Mouse (Mus musculus) adrenal gland, postnatal 10 days (tissue): ENCODE results near the gene Ccar1. TPM values are rescaled to one million over a fixed set of nuclear protein-coding genes. Genes with fewer than 3 reads are reported as not detected.
"Not testable (repeated sequence)": the region's sequence is repeated elsewhere in the genome, so short reads cannot be mapped to it uniquely, and the experiment has no call there.

Experiments
- DNase-seq: peaks from one replicate; pipeline ENCODE4 v3.0.0; 2021; ENCODE audit warnings: mixed read lengths
- long read RNA-seq, 2 experiments: library from polyadenylated mRNA; stranded (forward); transcript quantifications; one replicate each; pipeline ENCODE4 v2.0.0; 2021
- total RNA-seq, 2 experiments: library from RNA; stranded (reverse); gene quantifications; 2 replicates each; pipeline ENCODE4 v1.2.3; 2021

The Ccar1 gene
- 10 to 100 TPM; 67.4 to 75.2 TPM for total RNA-seq
- long read RNA-seq, experiment 1, partial matches to known transcripts: 32 of 42 reads
- long read RNA-seq, experiment 1, other reads (novel, unspliced or antisense): 9 of 42 reads
- long read RNA-seq, experiment 2, full-length matches to known transcripts: 21 of 53 reads
- long read RNA-seq, experiment 2, partial matches to known transcripts: 23 of 53 reads
- long read RNA-seq, experiment 2, other reads (novel, unspliced or antisense): 9 of 53 reads

DNA sequence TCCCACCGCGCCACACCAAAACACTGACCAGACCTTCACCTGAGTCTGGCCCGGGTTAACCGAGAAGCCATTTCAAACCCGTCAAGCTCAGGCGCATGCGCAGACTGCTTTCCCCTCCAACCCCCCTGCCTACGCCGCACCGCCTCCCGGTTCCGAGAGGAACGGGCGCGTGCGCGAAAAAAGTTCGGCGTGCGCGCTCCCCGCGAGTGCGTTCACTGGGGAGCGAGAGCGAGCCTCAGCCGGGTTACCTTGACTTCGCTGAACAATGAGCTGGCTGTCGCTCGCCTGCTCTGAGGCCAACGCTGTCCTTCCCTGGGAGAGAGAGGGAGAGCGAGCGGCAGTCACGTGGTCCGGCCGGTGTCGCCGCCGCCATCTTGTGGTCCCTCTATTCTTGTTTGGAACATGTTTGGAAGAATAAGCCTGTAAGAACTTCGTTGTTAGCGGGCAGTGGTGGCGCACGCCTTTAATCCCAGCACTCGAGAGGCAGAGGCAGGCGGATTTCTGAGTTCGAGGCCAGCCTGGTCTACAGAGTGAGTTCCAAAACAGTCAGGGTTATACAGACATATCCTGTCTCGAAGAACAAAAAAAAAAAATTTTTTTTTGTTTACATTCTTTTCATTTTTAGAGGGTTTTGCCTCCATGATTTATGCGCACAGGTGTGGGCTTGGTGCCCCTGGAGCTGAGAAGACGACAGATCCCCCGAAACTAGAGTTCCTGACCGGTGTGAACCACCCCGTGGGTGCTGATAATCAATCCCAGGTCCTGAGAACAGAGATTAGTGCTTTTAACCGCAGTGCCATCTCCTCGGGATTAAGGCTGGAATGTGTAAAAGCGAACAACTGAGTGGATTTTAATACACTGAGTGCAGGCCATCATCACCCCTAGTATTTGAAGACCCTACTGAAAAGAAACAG, at the start of gene Ccar1:
TSS of gene Ccar1 (minus strand) at position 110 of the 914 bp plus-strand sequence.
- DNase-seq: peak; percentile 99

- no peak for DNase-seq
Measured at GRCm38 (mm10) chr10:62840687-62841086, 48.6 kb upstream of the Ccar1 start.

DNA sequence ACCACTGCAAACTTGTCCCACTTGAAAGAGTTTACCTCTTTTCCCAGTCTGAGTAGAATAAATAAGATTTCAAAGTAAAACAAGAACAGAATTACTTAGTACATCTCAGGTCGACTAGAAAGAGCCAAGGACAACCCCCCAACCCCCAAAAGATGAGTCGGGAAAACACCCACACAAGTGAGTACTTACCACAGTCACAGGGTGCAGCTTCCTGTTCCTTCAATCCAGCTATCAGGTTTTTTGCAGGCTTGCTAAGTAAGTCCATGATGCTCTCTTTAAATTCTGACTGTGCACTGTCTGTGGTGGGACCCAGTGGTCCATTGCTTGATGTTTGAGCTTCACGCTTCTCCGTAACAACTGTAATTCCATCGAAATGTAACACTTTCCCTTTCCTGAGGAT, 45.9 kb upstream of the Ccar1 start:
- DNase-seq: no peak

- no peak for DNase-seq
Measured at GRCm38 (mm10) chr10:62832783-62833182, 40.7 kb upstream of the Ccar1 start.

- DNase-seq: no peak
Measured at GRCm38 (mm10) chr10:62831546-62831945, 39.5 kb upstream of the Ccar1 start.

DNA sequence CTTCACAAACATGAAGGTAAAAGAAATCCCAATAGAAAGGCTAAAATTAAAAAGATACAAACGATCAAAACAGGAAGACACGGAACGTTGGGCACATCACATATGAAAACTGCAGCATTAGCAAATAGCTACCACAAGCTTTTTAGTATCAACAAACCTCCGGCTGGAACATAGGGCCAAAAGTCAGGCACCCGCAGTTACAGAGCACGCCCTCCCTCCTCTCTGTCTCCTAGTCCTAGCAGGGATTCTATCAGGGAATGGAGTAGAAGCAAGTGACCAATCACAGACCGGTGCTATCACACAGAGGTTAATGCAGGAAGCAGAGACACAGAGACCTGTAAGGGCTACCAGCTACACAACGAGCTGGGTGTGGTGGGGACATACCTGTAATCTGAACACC, 32.4 kb upstream of the Ccar1 start:
- DNase-seq: no peak

- no peak for DNase-seq
Measured at GRCm38 (mm10) chr10:62823431-62823830, 31.3 kb upstream of the Ccar1 start.

- no peak for DNase-seq
Measured at GRCm38 (mm10) chr10:62810010-62810409, 17.9 kb upstream of the Ccar1 start.

DNA sequence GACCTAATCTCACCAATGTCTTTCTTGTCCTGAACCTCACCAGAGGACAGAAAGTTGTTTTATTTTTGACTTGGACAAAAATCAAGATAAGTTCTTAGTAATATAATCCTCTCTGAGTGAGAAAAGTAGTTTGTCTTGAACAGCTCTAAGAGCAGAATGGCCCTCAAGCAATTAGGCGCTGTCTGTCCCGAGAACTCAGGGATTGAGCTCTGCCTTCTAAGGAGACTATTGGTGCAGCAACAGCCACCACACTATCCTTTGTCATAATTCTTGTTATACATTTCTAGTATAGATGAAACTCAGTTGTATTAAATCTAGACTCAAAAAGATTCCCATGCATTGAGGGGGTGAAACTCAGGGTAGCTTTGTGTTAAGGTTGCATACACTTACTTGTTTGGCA, 16.7 kb upstream of the Ccar1 start:
- no peak for DNase-seq

- DNase-seq: no peak
Measured at GRCm38 (mm10) chr10:62808316-62808715, 16.2 kb upstream of the Ccar1 start.

DNA sequence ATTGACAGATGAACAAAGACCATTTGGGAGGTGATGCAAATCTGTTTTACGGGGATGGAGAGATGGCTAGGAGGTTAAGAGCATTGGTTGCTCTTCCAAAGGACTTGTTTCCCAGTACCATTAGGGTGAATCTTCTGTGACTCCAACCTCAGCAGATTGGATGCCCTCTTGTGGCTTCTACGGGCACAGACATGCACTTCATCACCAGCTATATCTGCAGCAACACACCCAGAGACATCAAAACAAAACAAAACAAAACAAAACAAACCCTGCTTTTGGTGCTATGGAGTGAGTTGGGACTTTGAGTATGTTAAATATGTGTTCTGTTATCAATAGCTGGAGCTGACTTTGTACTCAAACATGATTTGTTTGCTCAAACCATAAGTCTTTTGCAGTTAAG, 12.0 kb upstream of the Ccar1 start:
- DNase-seq: no peak

DNA sequence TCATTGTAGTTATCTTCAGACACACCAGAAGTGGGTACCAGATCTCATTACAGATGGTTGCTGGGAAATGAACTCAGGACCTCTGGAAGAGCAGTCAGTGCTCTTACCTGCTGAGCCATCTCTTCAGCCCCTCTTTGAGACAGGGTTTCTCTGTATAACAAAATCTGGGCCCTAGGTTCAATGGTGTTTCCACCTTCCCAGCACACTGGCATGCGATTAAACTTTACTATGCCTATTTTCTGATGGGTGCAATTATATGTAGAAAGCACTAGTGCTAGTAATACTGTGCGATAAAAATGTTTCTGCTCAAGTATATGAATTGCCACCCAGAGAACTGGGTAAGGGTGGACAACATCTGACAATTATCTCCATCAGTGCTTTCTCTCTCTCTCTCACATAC, 11.2 kb upstream of the Ccar1 start:
- DNase-seq: no peak

DNA sequence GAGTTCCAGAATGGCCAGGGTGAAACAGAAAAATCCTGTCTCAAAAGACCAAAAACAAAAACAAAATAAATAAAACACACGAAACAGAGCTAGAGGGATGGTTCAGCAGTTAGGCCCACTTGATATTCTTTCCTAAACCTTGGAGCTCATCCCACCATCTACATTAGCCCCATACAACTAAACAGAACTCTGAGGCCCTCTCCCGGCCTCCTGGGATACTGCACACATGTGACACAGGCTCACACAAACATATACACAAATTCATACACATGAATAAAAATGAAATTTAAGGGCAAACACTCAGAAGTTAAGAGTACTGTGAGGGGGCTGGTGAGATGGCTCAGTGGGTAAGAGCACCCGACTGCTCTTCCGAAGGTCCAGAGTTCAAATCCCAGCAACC, 2.1 kb upstream of the Ccar1 start:
- DNase-seq: no peak

DNA sequence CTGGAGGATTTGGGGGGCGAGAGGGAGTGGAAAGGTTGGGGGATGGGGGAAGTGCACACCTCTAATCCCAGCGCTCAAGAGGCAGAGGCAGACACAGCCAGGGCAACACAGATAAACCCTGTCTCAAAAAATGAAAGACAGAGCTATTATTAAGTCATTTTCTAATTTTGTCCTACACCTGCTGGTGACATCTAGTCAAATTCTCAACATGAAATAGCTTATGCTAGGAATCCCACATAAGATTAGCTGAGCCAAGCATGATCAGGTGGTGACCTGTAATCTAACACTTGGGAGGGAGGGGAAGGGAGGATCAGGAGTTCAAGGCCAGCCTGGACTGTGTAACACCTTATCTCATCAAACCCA, 986 bp upstream of the Ccar1 start:
- DNase-seq: no peak

DNA sequence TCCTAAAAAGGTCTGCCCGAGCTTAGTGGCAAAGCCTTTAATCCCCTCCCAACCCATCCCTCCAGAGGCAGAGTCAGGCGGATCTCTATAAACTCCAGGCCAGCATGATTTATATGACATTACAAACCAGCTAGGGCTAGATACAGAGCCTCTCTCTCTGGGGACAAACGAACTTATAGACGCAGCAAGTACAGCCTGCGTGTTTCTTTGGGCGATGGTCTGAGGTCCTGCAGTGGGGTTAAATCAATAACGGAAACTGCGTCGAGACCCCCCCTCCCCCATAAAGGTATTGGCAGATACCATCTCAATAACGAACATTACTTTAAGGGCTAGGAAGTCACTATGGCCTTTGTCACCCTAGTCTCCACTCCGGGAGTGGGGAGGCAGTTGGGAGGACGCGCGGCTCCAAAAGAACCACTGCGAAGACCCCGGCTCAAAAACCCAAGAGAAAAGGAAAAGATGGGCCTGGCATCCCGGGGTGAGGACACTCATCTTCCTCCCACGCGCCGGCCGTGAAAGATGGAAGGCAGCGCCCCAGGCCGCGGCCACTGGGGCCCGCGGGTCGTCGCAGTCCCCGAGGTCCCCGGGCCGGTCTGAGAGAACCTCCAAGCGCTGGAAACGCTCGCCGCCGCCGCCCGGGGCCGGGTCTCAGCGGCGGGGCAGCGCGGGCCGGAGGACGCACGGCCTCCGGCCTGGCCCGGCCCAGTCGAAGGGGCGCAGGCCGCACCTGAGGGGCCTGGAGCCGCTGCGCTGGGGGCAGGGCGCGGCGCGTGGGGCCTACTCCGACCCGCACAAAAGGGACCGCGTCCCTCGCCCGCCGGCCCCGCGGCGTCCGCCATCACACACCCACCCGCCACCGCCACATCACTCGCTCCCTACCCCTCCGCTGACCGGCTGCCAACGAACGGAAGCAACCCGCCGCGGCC, 572 bp downstream of the Ccar1 start:
- peak; percentile 14 for DNase-seq

DNA sequence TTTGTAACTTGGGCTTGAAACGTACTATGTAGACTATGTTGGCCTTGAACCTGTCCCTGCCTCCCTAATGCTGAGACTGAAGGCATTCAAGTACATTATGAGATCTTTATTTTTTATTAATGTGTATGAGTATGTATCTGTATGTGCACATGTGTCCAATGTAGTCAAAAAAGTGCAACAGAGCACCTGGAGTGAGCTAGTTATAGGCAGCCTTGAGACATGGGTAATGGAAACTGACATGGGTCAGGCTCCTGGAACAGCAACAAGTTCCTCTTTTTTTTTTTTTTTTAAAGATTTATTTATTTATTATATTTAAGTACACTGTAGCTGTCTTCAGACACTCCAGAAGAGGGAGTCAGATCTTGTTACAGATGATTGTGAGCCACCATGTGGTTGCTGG, 10.3 kb downstream of the Ccar1 start:
- not testable (repeated sequence) for DNase-seq

DNA sequence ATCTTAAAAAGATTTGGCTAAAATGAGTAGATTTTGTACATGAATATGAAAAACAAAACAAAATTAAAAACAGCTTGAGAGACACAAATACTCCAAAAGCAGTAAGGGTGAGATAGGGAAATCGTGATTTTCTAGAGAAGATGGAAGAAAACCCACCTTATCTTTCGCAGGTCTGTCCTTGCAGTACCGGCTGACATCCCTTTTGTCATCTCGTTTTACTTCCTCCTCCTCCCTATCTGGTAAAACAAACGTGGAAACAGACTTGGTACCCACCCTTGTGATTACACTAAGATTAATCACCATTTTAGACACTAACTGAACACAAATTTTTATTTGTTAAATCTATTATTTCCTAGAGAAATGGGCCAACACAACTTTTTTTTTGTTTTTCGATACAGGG, 41.3 kb downstream of the Ccar1 start:
- no peak for DNase-seq

GRCm38 (mm10) chr10:62739961-62740737, 51.9 kb downstream of the Ccar1 start:
- no peak for DNase-seq

DNA sequence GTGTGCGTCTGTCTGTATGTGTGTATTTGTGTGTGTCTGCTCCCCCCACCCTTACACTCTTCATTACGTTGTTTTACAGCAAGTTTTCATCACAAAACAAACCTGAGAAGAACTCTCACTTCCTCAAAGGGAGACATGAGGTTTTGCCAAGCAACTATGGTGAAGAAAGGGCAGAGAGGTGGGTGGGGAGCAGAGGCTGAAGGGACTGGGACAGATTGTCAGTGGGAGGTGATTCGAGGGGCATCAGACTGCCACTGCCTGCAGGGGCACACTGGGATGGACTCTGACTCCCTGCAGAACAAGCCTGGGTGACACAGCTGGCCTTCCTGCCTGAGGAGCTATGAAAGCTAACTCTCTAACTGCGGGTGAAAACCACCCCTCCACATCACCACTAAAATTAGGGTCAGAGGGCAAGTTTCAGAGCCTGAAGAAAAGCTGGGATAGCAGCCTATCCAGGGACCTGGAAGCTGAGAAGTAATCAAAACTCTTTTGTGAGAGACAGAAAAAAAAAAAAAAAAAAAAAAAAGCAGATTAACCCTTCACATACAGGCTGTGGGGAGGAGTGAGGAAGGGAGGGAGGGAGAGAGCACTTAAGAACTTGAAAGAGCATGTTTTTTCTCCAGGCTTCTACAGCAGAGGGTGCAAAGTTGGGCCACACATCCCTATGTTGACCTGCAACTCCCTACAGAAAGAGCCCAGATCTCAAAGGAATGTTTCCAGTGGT, 55.0 kb downstream of the Ccar1 start:
- no peak for DNase-seq

DNA sequence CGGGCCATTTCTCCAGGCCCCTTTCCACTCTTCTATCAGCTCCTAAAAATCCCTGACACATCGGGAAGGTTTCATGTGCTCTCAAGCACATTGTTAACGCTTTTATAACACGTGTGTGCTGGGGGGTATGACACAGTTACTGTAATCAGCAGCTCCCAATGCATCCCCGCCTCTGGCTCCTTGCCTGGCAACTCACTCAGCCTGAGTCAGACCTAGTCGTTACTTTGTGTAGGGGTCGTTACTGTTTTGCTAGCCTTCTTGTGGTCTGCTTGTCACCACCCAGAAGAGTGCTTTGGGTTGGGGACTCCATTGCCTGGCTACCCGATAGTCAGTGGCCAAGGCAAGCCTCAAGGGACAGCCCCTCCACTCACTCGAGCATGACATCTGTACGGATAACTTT, 61.3 kb downstream of the Ccar1 start:
- no peak for DNase-seq
